Mouse (Mus musculus) adrenal gland, adult 18-20 months (tissue): Measurements from ENCODE around the gene Tmem138. TPM values are rescaled to one million over a fixed set of nuclear protein-coding genes. Genes with fewer than 3 reads are reported as not detected.
A peak's percentile ranks its signal among the peaks of the same experiment; 100 is the strongest.
"Not testable (repeated sequence)": the region's sequence is repeated elsewhere in the genome, so short reads cannot be mapped to it uniquely, and the experiment has no call there.

Experiments used
- DNase-seq, 2 experiments: peaks; one replicate each; pipeline ENCODE4 v3.0.0; 2021 to 2022; ENCODE audit warnings: low spot score in 2 of 2
- total RNA-seq, 2 experiments: library from RNA; stranded (reverse); gene quantifications; 1 replicate in 1 of 2; 2 replicates in 1 of 2; pipeline ENCODE4 v1.2.3; 2021

Gene Tmem138
- total RNA-seq, 2 experiments from 2014 or later, result 7.2 TPM

GRCm38 (mm10) chr19:10580102-10580501 is 2.9 kb upstream of the Tmem138 start:
- DNase-seq, result no peak

- DNase-seq, result no peak
Measured at GRCm38 (mm10) chr19:10569627-10570026, 7.5 kb downstream of the Tmem138 start.

GRCm38 (mm10) chr19:10565217-10565616 is 11.9 kb downstream of the Tmem138 start:
- no peak for DNase-seq

GRCm38 (mm10) chr19:10564278-10564677 is 12.9 kb downstream of the Tmem138 start:
- no peak for DNase-seq

GRCm38 (mm10) chr19:10562351-10562750 is 14.8 kb downstream of the Tmem138 start:
- DNase-seq, result no peak

GRCm38 (mm10) chr19:10561558-10562314 is 15.4 kb downstream of the Tmem138 start:
- DNase-seq, result no peak

GRCm38 (mm10) chr19:10560108-10560507 is 17.1 kb downstream of the Tmem138 start:
- no peak for DNase-seq

GRCm38 (mm10) chr19:10557837-10558375 is 19.3 kb downstream of the Tmem138 start:
- not testable (repeated sequence) for DNase-seq

- no peak for DNase-seq
Measured at GRCm38 (mm10) chr19:10557430-10557829, 19.7 kb downstream of the Tmem138 start.

GRCm38 (mm10) chr19:10557001-10557400 is 20.2 kb downstream of the Tmem138 start:
- no peak for DNase-seq

GRCm38 (mm10) chr19:10555624-10556510 is 21.3 kb downstream of the Tmem138 start, which contains the start of gene Tmem216:
Gene Tmem216, minus strand, starts transcription at chr19:10556238.
- peak; percentile 78 to 82 for DNase-seq

- DNase-seq, result no peak
Measured at GRCm38 (mm10) chr19:10539454-10539853, 37.7 kb downstream of the Tmem138 start.

GRCm38 (mm10) chr19:10530082-10530481 is 47.1 kb downstream of the Tmem138 start:
- no peak for DNase-seq

GRCm38 (mm10) chr19:10525910-10526309 is 51.3 kb downstream of the Tmem138 start, which contains the start of gene Sdhaf2:
Gene Sdhaf2, minus strand, starts transcription at chr19:10526142.
- DNase-seq, result no peak

- DNase-seq, result peak; percentile 81 to 82
Measured at GRCm38 (mm10) chr19:10525106-10525901, 51.9 kb downstream of the Tmem138 start, which contains the start of gene Cpsf7. Gene Cpsf7, plus strand, starts transcription at chr19:10525266.

GRCm38 (mm10) chr19:10524784-10525105 is 52.4 kb downstream of the Tmem138 start:
- DNase-seq, result no peak

GRCm38 (mm10) chr19:10523483-10524080 is 53.6 kb downstream of the Tmem138 start:
- DNase-seq, result no peak

GRCm38 (mm10) chr19:10521926-10522325 is 55.2 kb downstream of the Tmem138 start:
- DNase-seq, result no peak
